Mouse (Mus musculus) stomach, embryonic 14.5 days (tissue): ENCODE data around the gene Gm45808. TPM values are rescaled to one million over a fixed set of nuclear protein-coding genes. Genes with fewer than 3 reads are reported as not detected.
A peak's percentile ranks its signal among the peaks of the same experiment; 100 is the strongest.

Source experiments
- ATAC-seq: fragments of 200-750 bp; cut with Nextera tagmentation; 2 replicates; pipeline ENCODE4 v1.8.0; 2017; ENCODE audit warnings: low read depth, moderate TSS enrichment; ENCODE audit not compliant: insufficient number of reproducible peaks, insufficient read depth, low FRiP score
- H3K27ac ChIP-seq: fragments of 300-500 bp; sonication (generic); 2 replicates; pipeline ENCODE4 v1.5.1; 2014; ENCODE audit warnings: mild to moderate bottlenecking, low read length, moderate library complexity, mixed read lengths
- H3K27me3 ChIP-seq: fragments of 300-500 bp; sonication (generic); 2 replicates; pipeline ENCODE4 v1.6.1; 2014; ENCODE audit warnings: low read length, control low read depth, mixed read lengths; ENCODE audit not compliant: control insufficient read depth, insufficient read depth
- H3K36me3 ChIP-seq: fragments of 300-500 bp; sonication (generic); 2 replicates; pipeline ENCODE4 v1.6.1; 2014; ENCODE audit warnings: mild to moderate bottlenecking, control low read depth, low read length, moderate library complexity, mixed read lengths; ENCODE audit not compliant: control insufficient read depth, insufficient read depth
- H3K4me1 ChIP-seq: fragments of 300-500 bp; sonication (generic); 2 replicates; pipeline ENCODE4 v1.6.1; 2014; ENCODE audit warnings: low read length, control low read depth, mixed read lengths; ENCODE audit not compliant: control insufficient read depth, insufficient read depth
- H3K4me2 ChIP-seq: fragments of 300-500 bp; sonication (generic); replicated peaks from 2 replicates; pipeline ENCODE4 v1.6.1; 2014; ENCODE audit warnings: low read depth, low read length, control low read depth
- H3K4me3 ChIP-seq: fragments of 300-500 bp; sonication (generic); 2 replicates; pipeline ENCODE4 v1.5.1; 2014; ENCODE audit warnings: low read depth, low read length, control low read depth
- H3K9ac ChIP-seq: fragments of 300-500 bp; sonication (generic); replicated peaks from 2 replicates; pipeline ENCODE4 v1.6.1; 2014; ENCODE audit warnings: low read depth, mild to moderate bottlenecking, control low read depth, low read length, moderate library complexity, mixed read lengths
- H3K9me3 ChIP-seq: fragments of 300-500 bp; sonication (generic); 2 replicates; pipeline ENCODE4 v1.6.1; 2016; ENCODE audit warnings: low read depth, low read length, control low read depth; ENCODE audit not compliant: control insufficient read depth
- WGBS: fragments of 180-500 bp; shearing (Covaris S2); extraction: QIAGEN DNeasy Blood & Tissue Kit; methylation state at CpG from one replicate; pipeline ENCODE4 v1.1.7; 2014; 5-methylcytosine and 5-hydroxymethylcytosine counted together
- polyA plus RNA-seq: library from polyadenylated mRNA; unstranded; fragments of >200 nt; fragmentation: Nextera tagmentation; extraction: Ambion mirVana; gene quantifications from 2 replicates; pipeline ENCODE4 v1.2.1, GENCODE M21; 2014

The Gm45808 gene
- polyA plus RNA-seq, 1 experiment from 2014 or later: not detected

DNA sequence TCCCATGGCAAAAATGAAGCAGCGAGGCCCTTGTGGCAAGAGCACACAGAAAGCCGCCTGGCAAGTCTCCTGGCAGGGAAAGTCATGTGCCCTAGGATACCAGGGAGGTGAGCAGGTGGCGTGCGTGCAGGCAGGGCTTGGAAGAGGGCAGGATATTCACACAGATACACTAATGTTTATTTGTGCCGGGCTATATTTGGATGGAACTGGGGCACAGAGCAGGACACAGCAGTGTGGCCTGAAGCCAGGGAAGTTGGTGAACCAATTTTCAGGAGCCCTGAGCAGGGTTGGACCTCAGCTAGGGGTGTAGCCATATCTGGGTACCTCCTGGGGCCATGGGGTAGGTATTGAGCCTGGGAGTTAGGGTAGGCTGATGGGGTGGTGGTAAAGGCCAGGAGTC lies 6.3 kb upstream of the Gm45808 start:
- WGBS: 95% methylated on average over 5 of the region's 5 CpGs
- no peaks in the 10 kb centered on the region for H3K9me3 ChIP-seq
- H3K9ac ChIP-seq: no peak overlapping the region
- no peak for ATAC-seq
- H3K4me3 ChIP-seq: no peak overlapping the region
- peaks cover 11% of the 10 kb centered on the region; the same call in 1 of the 2 replicates for H3K4me1 ChIP-seq
- H3K27me3 ChIP-seq: no peaks in the 10 kb centered on the region
- H3K36me3 ChIP-seq: peaks cover 56% of the 10 kb centered on the region
- no peak overlapping the region for H3K27ac ChIP-seq
- no peak overlapping the region for H3K4me2 ChIP-seq

DNA sequence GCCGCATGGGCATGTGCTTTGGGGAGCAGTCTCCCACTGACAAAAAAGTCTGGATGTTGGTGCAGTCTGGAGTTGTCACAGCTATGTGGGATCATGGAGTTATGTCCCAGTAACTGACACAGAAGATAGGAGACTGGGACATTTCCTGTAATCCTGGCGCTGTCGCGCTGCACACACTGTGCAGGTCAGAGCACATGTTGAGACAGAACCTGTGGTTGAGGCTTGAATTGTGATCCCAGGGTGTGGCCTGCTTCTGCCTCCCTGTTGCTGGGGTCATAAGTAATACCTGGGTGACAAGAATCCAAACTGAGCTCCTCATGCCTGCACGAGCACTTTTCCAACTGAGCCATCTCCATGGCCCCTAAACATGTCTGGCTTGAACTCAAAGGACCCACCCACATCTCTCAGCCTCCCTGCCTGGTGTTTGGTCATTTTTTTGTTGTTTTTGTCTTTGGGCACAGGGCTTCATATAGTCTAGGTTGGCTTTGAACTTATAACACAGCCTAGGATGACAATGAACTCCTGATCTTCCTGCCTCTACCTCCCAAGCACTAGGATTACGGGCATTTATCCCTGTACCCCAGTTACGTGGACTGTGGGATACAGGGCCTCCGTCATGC lies 5.7 kb upstream of the Gm45808 start:
- Histone ChIP-seq H3K9me3 (no peaks in the 10 kb centered on the region), H3K9ac (no peak overlapping the region), H3K36me3 (peaks cover 51% of the 10 kb centered on the region), H3K27me3 (no peaks in the 10 kb centered on the region), H3K27ac (no peak overlapping the region), H3K4me3 (no peak overlapping the region), H3K4me2 (no peak overlapping the region), H3K4me1 (peaks cover 11% of the 10 kb centered on the region; the same call in 1 of the 2 replicates)
- no peak for ATAC-seq
- 92% methylated on average over 8 of the region's 8 CpGs for WGBS

DNA sequence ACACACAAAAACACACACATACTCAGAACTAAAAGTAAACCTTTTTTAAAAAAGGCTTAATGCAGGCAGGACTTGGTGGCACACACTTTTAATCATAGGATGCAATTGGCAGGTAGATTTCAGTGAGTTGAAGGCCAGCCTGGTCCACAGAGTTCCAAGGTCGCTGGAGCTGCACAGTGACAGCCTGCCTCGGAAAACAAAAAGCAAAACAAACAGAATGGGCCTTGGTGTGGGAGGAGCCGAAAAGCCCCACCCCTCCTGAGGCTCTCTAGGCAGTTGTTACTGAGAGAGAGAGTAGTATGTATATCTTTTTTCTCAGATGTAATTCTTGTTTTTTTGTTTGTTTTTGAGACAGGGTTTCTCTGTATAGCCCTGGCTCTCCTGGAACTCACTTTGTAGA lies 4.7 kb upstream of the Gm45808 start:
- ATAC-seq: peak; percentile 71; the same call in 1 of the 2 replicates
- H3K27ac ChIP-seq: peak overlapping the region; percentile 33; the same call in 1 of the 2 replicates
- H3K36me3 ChIP-seq: peaks cover 40% of the 10 kb centered on the region

DNA sequence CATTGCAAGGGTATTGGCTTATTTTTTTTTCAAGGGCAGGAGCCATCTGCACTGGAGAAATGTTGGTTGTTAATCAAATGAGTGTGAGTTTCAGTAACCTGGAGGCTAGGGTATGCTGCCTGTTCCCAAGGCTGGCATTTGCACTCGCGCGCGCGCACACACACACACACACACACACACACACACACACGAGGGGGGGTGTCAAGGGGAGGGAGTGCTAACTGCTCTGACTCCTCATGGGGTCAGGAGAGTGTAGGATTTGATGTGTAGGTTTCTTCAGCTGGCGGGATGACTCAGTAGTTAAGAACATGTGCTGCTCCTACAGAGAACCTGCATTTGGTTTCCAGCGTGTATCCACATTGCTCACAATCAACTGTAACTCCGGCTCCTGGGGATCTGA lies 4.2 kb upstream of the Gm45808 start:
- WGBS: 31% methylated on average over 9 of the region's 9 CpGs
- Histone ChIP-seq H3K27me3 (no peaks in the 10 kb centered on the region), H3K4me3 (no peak overlapping the region), H3K4me1 (peaks cover 11% of the 10 kb centered on the region; the same call in 1 of the 2 replicates), H3K27ac (peak overlapping the region; percentile 33; the same call in 1 of the 2 replicates), H3K9me3 (no peaks in the 10 kb centered on the region), H3K4me2 (0 out of 2 replicates have a peak overlapping the region, but pooled peaks have one; percentile 12), H3K9ac (no peak overlapping the region), H3K36me3 (peaks cover 36% of the 10 kb centered on the region)
- no peak for ATAC-seq

More for the DNA sequence above, 4.7 kb upstream of the Gm45808 start:
- 18% methylated on average over 3 of the region's 3 CpGs for WGBS
- H3K9ac ChIP-seq: no peak overlapping the region
- H3K4me1 ChIP-seq: peaks cover 11% of the 10 kb centered on the region; the same call in 1 of the 2 replicates
- H3K4me2 ChIP-seq: 0 out of 2 replicates have a peak overlapping the region, but pooled peaks have one; percentile 12
- H3K27me3 ChIP-seq: no peaks in the 10 kb centered on the region
- no peaks in the 10 kb centered on the region for H3K9me3 ChIP-seq
- no peak overlapping the region for H3K4me3 ChIP-seq

DNA sequence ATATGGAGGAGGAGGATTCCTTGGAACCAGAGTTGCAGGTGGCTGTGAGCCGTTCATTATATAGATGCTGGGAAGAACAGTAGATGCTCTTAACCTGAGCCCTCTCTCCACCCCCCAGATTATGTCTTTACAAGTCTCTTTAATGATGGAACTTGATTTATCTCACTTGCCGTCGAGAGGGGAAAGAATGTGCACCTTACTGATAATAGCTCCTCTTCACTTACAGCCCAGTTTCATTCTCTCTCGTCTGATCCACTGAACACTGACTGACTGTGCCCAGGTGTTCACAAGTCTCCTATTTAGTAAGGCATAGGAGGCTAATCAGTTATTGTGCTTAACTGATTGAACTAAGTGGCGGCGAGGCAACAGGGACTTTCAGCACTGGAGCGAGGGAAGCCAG lies 3.0 kb upstream of the Gm45808 start:
- 60% methylated on average over 7 of the region's 7 CpGs for WGBS
- Histone ChIP-seq H3K9me3 (no peaks in the 10 kb centered on the region), H3K4me2 (no peak overlapping the region), H3K27me3 (no peaks in the 10 kb centered on the region), H3K27ac (no peak overlapping the region), H3K36me3 (peaks cover 24% of the 10 kb centered on the region), H3K9ac (no peak overlapping the region), H3K4me3 (no peak overlapping the region), H3K4me1 (peaks cover 11% of the 10 kb centered on the region; the same call in 1 of the 2 replicates)
- ATAC-seq: no peak

DNA sequence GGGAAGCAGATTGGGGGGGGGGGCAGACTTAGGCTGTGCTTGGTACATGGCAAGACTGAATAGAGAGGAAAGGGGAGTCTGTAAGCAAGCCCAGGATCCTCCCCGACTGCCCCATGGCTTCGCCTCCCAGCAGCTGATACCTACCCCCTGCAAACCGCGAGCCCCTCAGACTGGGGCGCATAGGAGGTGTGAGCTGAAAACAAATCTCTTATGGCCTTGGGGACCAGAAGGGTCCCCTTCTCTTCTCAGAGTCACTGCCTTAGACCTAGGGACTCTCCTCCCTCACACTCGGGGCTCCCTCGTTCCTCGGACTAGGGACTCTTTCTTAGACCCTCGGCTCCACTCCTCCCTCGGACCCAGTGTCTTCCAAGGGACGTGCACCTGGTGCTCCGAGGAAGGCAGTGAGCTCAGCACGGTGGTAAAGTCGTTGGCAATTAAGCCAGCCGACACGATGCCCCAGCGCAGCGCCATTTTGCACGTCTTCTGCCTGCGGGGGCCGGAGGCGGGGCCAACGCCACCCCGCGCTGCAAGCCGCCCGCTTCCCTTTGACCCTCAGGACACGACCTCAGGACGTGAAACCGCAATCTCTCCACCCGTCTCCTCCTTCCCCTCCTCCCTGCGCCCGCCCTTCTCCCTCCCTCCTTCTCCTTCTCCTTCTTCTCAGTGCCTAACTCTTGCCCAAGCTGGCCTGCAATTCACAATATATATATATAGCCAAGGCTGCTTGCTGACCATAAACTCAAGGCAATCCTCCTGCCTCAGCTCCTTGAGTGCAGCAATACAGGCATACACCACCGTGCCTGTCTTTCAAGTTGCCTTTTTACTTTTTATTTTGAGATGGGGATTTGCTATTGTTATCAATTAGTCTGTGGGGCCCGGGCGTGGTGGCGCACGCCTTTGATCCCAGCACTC lies 1.9 kb upstream of the Gm45808 start, which contains the start of gene Dhdh:
Gene Dhdh, minus strand, starts transcription at position 513 of the 912 bp plus-strand sequence.
- Histone ChIP-seq H3K36me3 (peaks cover 14% of the 10 kb centered on the region), H3K4me3 (peak within 1 kb of the TSS; percentile 38), H3K4me2 (peak within 1 kb of the TSS; percentile 58), H3K9ac (peak within 1 kb of the TSS; percentile 46; the same call in 1 of the 2 replicates), H3K27me3 (no peaks in the 10 kb centered on the region), H3K9me3 (no peaks in the 10 kb centered on the region), H3K4me1 (peaks cover 11% of the 10 kb centered on the region; the same call in 1 of the 2 replicates), H3K27ac (0 out of 2 replicates have a peak within 1 kb of the TSS, but pooled peaks have one; percentile 55)
- 8% methylated on average over 38 of the region's 38 CpGs for WGBS
- ATAC-seq: no peak

DNA sequence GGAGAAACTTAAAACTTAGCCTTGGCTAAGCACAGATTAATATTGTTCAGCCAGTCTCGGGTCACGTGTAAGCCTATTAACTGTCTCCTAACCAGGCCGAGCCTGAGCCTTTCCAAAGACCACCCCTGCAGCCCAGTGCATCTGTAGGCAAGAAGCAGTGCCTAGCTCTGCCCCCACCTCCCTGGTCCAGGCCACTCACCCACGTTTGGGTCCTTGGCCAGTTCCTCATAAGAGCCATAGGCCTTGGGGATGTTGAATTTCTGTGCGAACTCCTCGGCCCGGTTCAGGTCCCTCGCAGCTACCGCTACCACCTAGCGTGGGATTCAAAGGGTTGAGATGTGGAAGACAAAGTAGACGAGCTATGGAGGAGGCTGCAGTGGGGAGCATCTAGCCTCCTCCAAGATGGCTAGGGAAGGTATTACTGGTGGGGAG lies 1.3 kb upstream of the Gm45808 start:
- Histone ChIP-seq H3K4me1 (peaks cover 11% of the 10 kb centered on the region; the same call in 1 of the 2 replicates), H3K4me3 (peak overlapping the region; percentile 38), H3K9me3 (no peaks in the 10 kb centered on the region), H3K9ac (no peak overlapping the region), H3K27ac (no peak overlapping the region), H3K4me2 (peak overlapping the region; percentile 58), H3K27me3 (no peaks in the 10 kb centered on the region), H3K36me3 (peaks cover 8% of the 10 kb centered on the region)
- ATAC-seq: 0 out of 2 replicates have a peak, but pooled peaks have one; percentile 19
- 43% methylated on average over 11 of the region's 11 CpGs for WGBS

DNA sequence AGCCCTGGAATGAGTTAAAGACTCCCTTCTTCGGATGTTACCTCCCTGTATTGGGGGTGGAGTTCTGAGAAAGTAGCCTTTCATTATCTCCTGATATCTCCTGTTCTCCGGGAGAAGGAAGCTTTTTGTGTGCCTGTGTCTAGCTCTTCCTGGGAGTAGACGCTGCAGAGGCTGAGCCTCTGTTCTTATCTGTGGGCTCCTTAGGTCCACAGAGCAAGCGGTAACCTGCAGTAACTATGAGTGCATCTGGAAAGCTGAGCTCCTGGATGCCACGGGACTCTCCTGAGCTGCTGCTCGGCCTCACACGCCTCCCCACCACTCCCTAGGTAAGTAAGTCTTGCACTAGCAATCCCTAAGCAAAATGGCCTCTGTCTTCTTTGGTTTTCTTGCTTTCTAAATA lies 453 bp downstream of the Gm45808 start:
- H3K9me3 ChIP-seq: no peaks in the 10 kb centered on the region
- H3K4me2 ChIP-seq: no peak overlapping the region
- H3K9ac ChIP-seq: no peak overlapping the region
- no peaks in the 10 kb centered on the region for H3K27me3 ChIP-seq
- ATAC-seq: no peak
- no peak overlapping the region for H3K27ac ChIP-seq
- no peaks in the 10 kb centered on the region for H3K36me3 ChIP-seq
- H3K4me3 ChIP-seq: no peak overlapping the region
- H3K4me1 ChIP-seq: peaks cover 9% of the 10 kb centered on the region; the same call in 1 of the 2 replicates
- WGBS: 59% methylated on average over 7 of the region's 7 CpGs
